Mouse (Mus musculus): ENCODE measurements around the gene Vps29.

- TF ChIP-seq CTCF (IDR thresholded peaks at IDR 0.05) (peak; percentile 95), EP300 (IDR thresholded peaks at IDR 0.05) (no peak)
These were observed 25.4 kb downstream of the Vps29 start for GRCm38 (mm10) chr5:122379374-122380155.
